Mouse (Mus musculus): ENCODE measurements around the gene Rarg.

- TF ChIP-seq CTCF (IDR thresholded peaks at IDR 0.05; ENCODE audit: control insufficient read depth, insufficient read depth, insufficient replicate concordance, low read depth, low read length) (no peak), POLR2A (IDR thresholded peaks at IDR 0.05; ENCODE audit: control insufficient read depth, low read depth, low read length) (no peak)
These were observed 30.1 kb upstream of the Rarg start for GRCm38 (mm10) chr15:102287395-102287794.

Measured in testis, adult 2 months (tissue).